Mouse (Mus musculus) liver, postnatal 0 days (tissue): ENCODE results near the gene Magi2.

ENCODE experiments used
- CTCF ChIP-seq: sonication (generic); IDR thresholded peaks from 2 replicates; pipeline ENCODE4 v1.5.1; 2016; ENCODE audit warnings: antibody characterized with exemption, low read depth
- EP300 ChIP-seq: IDR thresholded peaks from 2 replicates; pipeline ENCODE4 v1.6.1; 2016; ENCODE audit warnings: antibody characterized with exemption, low read depth, mild to moderate bottlenecking

- TF ChIP-seq CTCF, result no peak
- no peak for TF ChIP-seq EP300
Measured at GRCm38 (mm10) chr5:19982031-19982430, 755.2 kb downstream of the Magi2 start.
